Mouse (Mus musculus): Measurements from ENCODE around the gene Cth.

GRCm38 (mm10) chr3:157921376-157921775 is 3.5 kb downstream of the Cth start:
- no peak for TF ChIP-seq CTCF (IDR thresholded peaks at IDR 0.05; ENCODE audit: insufficient read depth, low read depth, low read length)
- no peak for TF ChIP-seq POLR2A (IDR thresholded peaks at IDR 0.05; ENCODE audit: insufficient read depth, low read depth, low read length)
